ENCODE assay signal across 10 mouse cellular contexts in the genomic region with DNA sequence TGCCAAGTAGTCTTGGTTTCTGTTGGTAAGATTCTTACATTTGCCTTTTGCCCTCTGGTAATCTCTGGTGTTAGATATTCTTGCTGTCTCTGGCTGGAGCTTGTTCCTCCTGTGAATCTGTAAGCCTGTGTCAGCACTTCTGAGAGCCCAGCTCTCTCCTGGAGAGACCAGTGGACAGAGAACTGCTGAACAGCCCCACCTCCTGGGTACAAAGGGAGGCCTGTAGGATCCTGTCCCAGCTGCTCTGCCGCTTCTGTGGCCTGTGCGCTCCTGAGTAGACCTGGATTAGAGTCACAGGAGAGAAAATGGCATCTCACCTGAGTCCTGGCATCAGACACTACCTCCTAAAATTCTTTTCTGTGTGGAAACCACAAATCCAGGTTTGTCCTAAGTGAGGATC. TPM values are rescaled to one million over a fixed set of nuclear protein-coding genes. Genes with fewer than 3 reads are reported as not detected.
"Had no signal": no experiment of that assay in that cellular context is flagged by ENCODE, and none has a peak within 500 bp of the region (broad histone marks: within the 10 kb centered on the region; RNA-seq: fewer than 3 reads in every experiment).

No protein-coding gene starts in this region.

- H3K9ac ChIP-seq: hindbrain, embryonic 14.5 days; limb, embryonic 15.5 days; liver, embryonic 14.5 days; midbrain, embryonic 12.5 days had no signal

- H3K4me1 ChIP-seq: limb, embryonic 15.5 days; midbrain, embryonic 12.5 days had no signal

- H3K9me3 ChIP-seq: limb, embryonic 15.5 days; midbrain, embryonic 12.5 days had no signal

- H3K36me3 ChIP-seq: limb, embryonic 15.5 days; midbrain, embryonic 12.5 days had no signal

- H3K4me2 ChIP-seq: hindbrain, embryonic 14.5 days; limb, embryonic 15.5 days; midbrain, embryonic 12.5 days had no signal

- H3K4me3 ChIP-seq: limb, embryonic 15.5 days; midbrain, embryonic 12.5 days had no signal

- DNase-seq: layer of hippocampus, adult 9-11 months; layer of hippocampus, postnatal 36 days; lung, adult 18-20 months; right cerebral cortex, postnatal 14 days; thymus, postnatal 25 days had no signal

- H3K27me3 ChIP-seq: limb, embryonic 15.5 days; midbrain, embryonic 12.5 days had no signal

- H3K27ac ChIP-seq: hindbrain, embryonic 14.5 days; limb, embryonic 15.5 days; liver, embryonic 14.5 days; midbrain, embryonic 12.5 days had no signal

RNA-seq across cellular contexts. Expression of a gene that starts 37.4 kb away (rescaled TPM):
- total RNA-seq: layer of hippocampus, postnatal 36 days had no signal
- polyA plus RNA-seq: hindbrain, embryonic 14.5 days; limb, embryonic 11.5 days; midbrain, embryonic 12.5 days had no signal
